Mouse (Mus musculus) liver (tissue): Measurements from ENCODE around the gene Gjc2.
A peak's percentile ranks its signal among the peaks of the same experiment; 100 is the strongest.
"Not testable (repeated sequence)": the region's sequence is repeated elsewhere in the genome, so short reads cannot be mapped to it uniquely, and the experiment has no call there.

Source experiments
- DNase-seq: peaks from one replicate; pipeline ENCODE4 v3.0.0-alpha.2; 2020; ENCODE audit warnings: mixed read lengths

Gjc2 gene

GRCm38 (mm10) chr11:59182864-59183331 lies at the start of gene Gjc2:
Gene Gjc2, minus strand, starts transcription at chr11:59183213.
- DNase-seq, result no peak

- no peak for DNase-seq
Observed at GRCm38 (mm10) chr11:59232797-59233196, 49.8 kb upstream of the Gjc2 start.

GRCm38 (mm10) chr11:59230144-59230760 lies 47.2 kb upstream of the Gjc2 start:
- DNase-seq, result peak; percentile 82

- peak; percentile 98 for DNase-seq
Observed at GRCm38 (mm10) chr11:59228122-59228953, 45.3 kb upstream of the Gjc2 start, which contains the start of gene Arf1. Gene Arf1, minus strand, starts transcription at chr11:59228270.

GRCm38 (mm10) chr11:59227604-59228121 lies 44.6 kb upstream of the Gjc2 start:
- DNase-seq, result no peak

- DNase-seq, result peak; percentile 21
Observed at GRCm38 (mm10) chr11:59226787-59227603, 44.0 kb upstream of the Gjc2 start.

GRCm38 (mm10) chr11:59226251-59226650 lies 43.2 kb upstream of the Gjc2 start:
- DNase-seq, result no peak

GRCm38 (mm10) chr11:59225167-59225566 lies 42.2 kb upstream of the Gjc2 start:
- DNase-seq, result no peak

- DNase-seq, result no peak
Observed at GRCm38 (mm10) chr11:59224470-59224869, 41.5 kb upstream of the Gjc2 start.

- DNase-seq, result no peak
Observed at GRCm38 (mm10) chr11:59224025-59224424, 41.0 kb upstream of the Gjc2 start.

GRCm38 (mm10) chr11:59222306-59222705 lies 39.3 kb upstream of the Gjc2 start:
- no peak for DNase-seq

GRCm38 (mm10) chr11:59221604-59222003 lies 38.6 kb upstream of the Gjc2 start:
- no peak for DNase-seq

GRCm38 (mm10) chr11:59219064-59219463 lies 36.1 kb upstream of the Gjc2 start:
- DNase-seq, result peak; percentile 60

GRCm38 (mm10) chr11:59218389-59218998 lies 35.5 kb upstream of the Gjc2 start:
- no peak for DNase-seq

GRCm38 (mm10) chr11:59216955-59217354 lies 33.9 kb upstream of the Gjc2 start:
- DNase-seq, result no peak

- no peak for DNase-seq
Observed at GRCm38 (mm10) chr11:59212892-59213494, 30.0 kb upstream of the Gjc2 start.

- DNase-seq, result not testable (repeated sequence)
Observed at GRCm38 (mm10) chr11:59212320-59212719, 29.3 kb upstream of the Gjc2 start.

GRCm38 (mm10) chr11:59211561-59211960 lies 28.5 kb upstream of the Gjc2 start:
- not testable (repeated sequence) for DNase-seq

- no peak for DNase-seq
Observed at GRCm38 (mm10) chr11:59210020-59210419, 27.0 kb upstream of the Gjc2 start.

- DNase-seq, result no peak
Observed at GRCm38 (mm10) chr11:59209580-59209979, 26.6 kb upstream of the Gjc2 start.

- peak; percentile 83 for DNase-seq
Observed at GRCm38 (mm10) chr11:59209003-59209441, 26.0 kb upstream of the Gjc2 start.
